Mouse (Mus musculus): ENCODE data around the gene Htra1.

Htra1 gene

GRCm38 (mm10) chr7:130966876-130967275 lies 31.0 kb downstream of the Htra1 start:
- DNase-seq (ENCODE audit: low spot score): no peak

DNA sequence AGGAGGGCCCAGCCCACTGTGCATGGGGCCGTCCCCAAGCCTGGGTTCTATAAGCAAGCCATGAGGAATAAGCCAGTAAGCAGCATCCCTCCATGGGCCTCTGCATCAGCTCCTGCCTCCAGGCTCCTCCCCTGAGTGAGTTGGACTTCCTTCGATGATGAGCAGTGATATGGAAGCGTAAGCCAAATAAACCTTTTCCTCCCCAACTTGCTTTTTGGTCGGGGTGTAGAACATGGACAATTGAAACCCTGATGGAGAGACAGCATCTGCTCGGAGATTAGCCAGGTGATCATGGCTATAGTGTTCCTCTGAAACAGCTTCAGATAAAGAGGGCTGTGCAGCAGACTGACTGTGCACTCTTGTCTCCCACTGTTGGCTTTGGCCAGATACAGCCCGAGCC lies 32.0 kb downstream of the Htra1 start:
- DNase-seq (ENCODE audit: low spot score): no peak

GRCm38 (mm10) chr7:130968537-130968936 lies 32.6 kb downstream of the Htra1 start:
- no peak for DNase-seq (ENCODE audit: low spot score)

DNA sequence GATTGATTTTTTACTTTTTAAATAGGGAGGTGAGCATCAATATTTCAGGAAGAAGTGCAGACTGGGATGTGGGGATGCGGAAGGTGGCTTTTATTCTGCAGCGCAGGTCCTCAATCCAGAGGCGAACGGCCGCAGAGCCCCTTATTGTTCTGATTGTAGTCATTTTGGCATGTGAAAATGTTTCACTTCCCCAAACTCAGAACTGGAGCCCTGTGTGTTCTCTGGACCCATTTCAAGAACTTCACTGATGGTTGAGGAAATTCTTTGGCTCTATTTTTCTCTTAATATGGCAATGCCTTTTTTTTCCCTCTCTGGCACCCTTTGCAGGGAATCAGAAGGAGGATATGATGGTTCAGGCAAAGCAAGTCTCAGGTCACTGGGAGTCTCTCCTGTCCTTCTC lies 33.2 kb downstream of the Htra1 start:
- no peak for DNase-seq (ENCODE audit: low spot score)

DNA sequence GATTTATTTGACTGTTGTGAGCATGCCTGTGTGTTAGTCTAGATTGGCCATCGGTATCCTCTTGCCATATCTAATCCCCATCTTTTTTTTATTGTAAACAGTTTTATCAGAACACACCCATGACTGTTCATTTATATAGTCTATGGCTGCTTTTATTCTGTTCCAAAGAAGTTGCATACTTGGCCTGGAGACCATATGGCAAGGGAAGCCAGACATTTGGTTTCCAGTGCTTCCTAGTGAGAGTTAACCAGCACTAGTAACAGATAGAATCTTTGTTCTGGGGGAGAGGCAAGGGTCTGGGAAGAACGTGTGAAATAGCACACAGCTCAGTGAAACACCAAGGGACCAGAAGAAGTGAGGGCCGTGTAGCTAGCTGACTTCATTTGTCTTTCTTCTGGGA lies 33.6 kb downstream of the Htra1 start:
- DNase-seq (ENCODE audit: low spot score): no peak

DNA sequence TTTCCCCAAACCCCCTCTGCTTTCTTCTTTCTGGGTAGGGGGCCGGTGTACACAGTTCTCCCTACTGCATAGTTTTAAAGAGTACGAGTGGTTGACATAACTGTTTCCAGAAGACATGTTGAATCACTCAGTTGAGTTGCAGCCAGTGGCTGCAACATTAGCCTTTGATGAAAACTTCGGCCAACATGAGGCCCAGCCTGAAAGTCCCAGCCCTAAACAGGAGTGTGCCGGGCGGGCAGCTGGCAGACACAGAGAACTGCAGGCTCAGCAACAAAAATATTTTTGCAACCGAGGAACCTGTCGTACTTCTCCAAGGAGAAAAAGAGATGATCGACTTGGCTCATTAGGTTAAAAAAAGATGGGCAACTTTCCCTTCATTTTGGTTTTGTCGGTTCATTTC lies 36.9 kb downstream of the Htra1 start:
- DNase-seq (ENCODE audit: low spot score): no peak

GRCm38 (mm10) chr7:130976305-130976935 lies 40.5 kb downstream of the Htra1 start:
- no peak for DNase-seq (ENCODE audit: low spot score)

DNA sequence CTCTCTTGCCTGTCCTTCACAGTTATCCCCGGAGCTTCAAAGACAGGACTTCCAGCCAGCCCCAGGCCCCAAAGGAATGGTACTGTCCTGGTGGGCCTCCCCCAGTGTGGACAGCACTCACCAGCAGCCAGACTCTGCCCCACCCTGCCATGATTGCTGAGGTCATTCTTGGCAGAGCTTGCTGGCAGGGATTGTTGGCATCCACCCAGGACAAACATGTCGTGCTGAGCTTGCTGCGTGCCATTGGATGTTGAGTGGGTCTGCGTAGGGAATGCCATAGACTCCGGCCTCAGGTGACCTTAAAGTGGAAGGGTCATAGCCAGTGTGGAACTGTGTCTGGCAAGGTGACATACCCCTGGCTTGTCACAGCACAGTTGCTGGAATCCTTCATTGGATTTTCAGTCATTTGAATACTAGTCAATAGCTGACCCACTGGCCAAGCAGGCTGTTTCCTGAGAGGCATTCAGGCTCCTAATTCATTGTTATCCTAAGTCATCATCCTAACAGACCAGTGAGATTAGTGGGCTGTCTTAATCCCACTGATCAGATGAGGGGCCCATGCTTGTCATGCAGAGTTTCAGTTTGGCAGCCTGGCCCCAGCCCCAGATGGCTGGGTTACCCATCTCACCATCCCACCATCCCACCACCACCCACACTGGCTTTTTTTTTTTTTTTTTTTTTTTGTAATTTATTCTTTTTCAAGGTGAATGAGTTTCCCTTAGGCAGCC lies 42.0 kb downstream of the Htra1 start:
- DNase-seq (ENCODE audit: low spot score): peak; percentile 50

GRCm38 (mm10) chr7:130978545-130978944 lies 42.6 kb downstream of the Htra1 start:
- DNase-seq (ENCODE audit: low spot score): no peak

GRCm38 (mm10) chr7:130980130-130980529 lies 44.2 kb downstream of the Htra1 start:
- no peak for DNase-seq (ENCODE audit: low spot score)

DNA sequence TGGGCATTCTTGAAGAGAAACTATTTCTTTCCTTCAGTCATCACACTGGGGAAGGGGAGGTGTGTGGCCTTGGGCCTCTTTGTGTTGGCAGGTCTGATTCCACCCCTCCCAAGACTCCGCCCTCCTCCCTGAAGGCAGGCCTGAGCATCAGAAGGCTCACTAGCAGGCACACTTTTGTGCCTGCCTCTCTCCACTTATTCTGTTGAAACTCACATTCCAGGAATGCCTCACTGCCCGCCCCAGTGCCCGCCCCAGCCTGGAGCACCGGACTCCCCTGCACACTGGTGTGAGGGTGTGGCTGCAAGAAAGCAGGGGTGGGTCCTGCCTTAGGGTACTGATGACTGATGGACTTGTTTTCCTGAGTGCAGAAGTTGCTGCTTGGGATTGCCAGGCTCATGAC lies 46.5 kb downstream of the Htra1 start:
- no peak for DNase-seq (ENCODE audit: low spot score)

- no peak for DNase-seq (ENCODE audit: low spot score)
Measured at GRCm38 (mm10) chr7:130982881-130983280, 47.0 kb downstream of the Htra1 start.

GRCm38 (mm10) chr7:130984294-130984693 lies 48.4 kb downstream of the Htra1 start:
- no peak for DNase-seq (ENCODE audit: low spot score)

- DNase-seq (ENCODE audit: low spot score): no peak
Measured at GRCm38 (mm10) chr7:130985193-130985592, 49.3 kb downstream of the Htra1 start.

DNA sequence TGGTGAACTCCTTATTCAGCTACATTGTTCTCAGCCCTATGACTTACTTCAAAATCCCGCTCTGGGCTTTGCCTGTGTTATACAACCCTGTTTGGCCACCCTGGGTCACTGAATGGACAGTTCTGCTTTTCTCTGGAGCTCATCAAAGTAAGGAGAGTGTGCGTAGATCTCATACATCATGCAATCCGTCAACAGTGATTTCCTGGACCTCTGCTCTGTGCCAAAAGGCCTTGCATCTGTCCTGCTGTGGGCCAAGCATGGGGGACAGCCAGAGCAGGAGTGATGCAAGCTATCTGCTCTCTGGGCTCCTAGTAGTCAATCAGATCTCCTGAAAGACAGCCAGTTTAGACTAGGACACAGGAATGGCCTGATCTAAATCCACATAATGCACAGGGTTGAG lies 49.8 kb downstream of the Htra1 start:
- no peak for DNase-seq (ENCODE audit: low spot score)

GRCm38 (mm10) chr7:130988146-130988545 lies 52.2 kb downstream of the Htra1 start:
- no peak for DNase-seq (ENCODE audit: low spot score)

DNA sequence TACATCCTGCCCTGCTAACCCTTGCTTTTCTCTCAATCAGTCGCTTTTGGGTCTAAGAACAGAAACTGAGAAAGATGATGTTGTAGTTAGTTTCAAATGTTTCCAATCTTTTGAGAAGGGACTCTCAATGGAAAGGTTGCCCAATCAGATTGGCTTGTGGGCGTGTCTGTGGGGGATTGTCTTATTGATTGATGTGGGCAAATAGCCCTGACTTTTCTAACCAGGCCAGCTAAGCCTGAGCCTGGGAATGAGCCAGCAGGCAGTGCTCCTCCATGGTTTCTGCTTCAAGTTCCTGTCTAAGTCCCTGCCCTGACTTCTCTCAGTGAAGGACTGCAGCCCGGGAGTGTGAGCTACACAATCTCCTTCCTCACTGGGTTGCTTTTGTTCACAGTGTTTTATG lies 53.5 kb downstream of the Htra1 start:
- no peak for DNase-seq (ENCODE audit: low spot score)

GRCm38 (mm10) chr7:130991174-130991789 lies 55.4 kb downstream of the Htra1 start:
- no peak for DNase-seq (ENCODE audit: low spot score)

- DNase-seq (ENCODE audit: low spot score): no peak
Measured at GRCm38 (mm10) chr7:130993907-130994306, 58.0 kb downstream of the Htra1 start.

DNA sequence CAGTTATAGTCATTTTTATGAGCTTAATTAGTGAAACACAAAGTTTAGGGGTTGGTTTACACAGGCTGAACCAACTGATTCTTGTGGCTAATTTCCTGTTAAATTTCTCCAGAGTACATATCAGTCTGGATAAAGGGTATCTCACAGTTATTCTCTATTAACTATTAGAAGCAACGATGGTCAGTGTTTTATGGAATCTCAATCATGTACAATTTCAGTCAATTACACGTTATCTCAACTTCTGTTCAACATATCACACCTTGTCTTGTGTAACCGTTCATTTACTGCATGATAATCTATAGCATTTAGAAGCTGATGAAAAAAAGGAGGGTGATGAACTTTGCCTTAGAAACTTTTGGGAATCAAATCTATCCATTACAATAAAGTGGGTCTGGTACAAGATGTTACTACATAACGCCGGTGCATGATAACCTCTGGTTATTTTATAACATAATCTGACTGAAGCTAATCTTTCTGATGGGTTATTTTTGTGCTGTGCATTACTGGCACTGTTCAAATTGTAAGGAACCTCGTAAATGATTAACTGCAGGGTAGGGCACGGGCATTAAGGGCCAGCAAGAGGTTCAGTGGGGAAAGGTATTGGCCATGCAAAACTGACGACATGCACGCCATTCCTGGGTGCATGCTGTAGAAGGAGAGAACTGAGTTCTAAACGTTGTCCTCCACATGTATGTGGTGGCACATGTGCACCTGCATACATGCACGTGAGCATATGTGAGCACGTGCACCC lies 66.2 kb downstream of the Htra1 start:
- DNase-seq (ENCODE audit: low spot score): no peak

DNA sequence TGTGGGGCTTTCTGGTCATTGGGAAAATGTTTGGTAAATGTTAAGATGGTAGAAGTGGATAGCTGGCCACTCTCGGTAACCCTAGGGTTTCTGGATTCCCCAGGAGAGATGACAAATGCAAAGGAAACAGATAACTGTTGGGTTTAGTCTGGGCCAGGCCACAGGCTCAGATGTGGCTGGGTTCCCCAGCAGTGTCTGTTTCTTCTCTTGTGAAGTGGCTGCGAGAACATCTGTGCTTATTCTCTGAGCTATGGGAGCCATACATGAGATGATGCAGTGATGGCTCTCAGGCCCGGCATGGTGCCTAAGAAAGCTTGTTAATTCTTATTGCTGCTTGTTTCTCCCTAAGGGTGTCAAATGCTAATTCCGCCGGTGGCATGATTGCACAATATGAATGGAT lies 68.2 kb downstream of the Htra1 start:
- no peak for DNase-seq (ENCODE audit: low spot score)

DNA sequence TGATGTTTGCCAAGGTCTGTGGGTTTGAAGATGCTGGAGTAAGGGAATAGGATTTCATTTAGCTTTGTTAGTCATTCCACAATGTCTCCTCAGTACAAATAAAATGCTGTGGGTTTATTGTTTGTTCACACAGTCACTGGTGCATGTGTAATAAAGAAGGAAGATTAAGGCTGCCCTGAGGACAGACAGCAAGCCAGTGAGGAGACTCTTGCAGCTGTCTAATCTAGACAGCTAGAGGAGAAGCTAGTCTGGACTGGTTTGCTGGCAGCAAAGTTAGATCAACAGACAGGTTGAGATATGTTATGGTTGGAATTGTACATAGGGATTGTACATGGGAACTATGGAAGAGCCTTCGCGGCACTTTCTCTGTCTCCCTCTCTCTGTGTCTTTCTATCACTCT lies 71.3 kb downstream of the Htra1 start:
- no peak for DNase-seq (ENCODE audit: low spot score)

DNA sequence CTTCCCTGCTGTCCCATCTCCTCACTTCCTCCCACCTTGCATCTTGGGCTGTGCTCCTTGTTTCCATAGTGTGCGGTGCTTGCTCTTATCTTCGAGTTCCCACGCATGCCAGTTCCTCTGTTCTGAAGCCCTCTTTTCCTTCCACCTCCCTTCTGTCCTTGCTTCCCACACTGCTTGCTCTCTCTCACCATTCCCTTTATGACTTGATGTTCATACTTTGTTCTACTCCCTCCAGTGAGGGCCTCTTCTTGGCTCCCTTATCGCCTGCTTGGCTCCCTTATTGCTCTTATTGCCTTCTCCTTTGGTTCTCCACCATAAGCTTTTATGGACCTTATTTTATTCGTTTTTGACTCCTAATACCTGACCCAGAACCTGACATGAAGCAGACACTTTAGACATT lies 73.3 kb downstream of the Htra1 start:
- no peak for DNase-seq (ENCODE audit: low spot score)
